Mouse (Mus musculus) heart, embryonic 16.5 days (tissue): ENCODE data around the gene Adamtsl1. TPM values are rescaled to one million over a fixed set of nuclear protein-coding genes. Genes with fewer than 3 reads are reported as not detected.

Experiments
- ATAC-seq: fragments of 200-750 bp; cut with Nextera tagmentation; replicated peaks from 2 replicates; pipeline ENCODE4 v1.8.0; 2017; ENCODE audit warnings: moderate number of reproducible peaks; ENCODE audit not compliant: insufficient read depth, low FRiP score; ENCODE audit errors: extremely low read depth
- H3K27ac ChIP-seq: fragments of 300-500 bp; sonication (generic); 2 replicates; pipeline ENCODE4 v1.5.1; 2014; ENCODE audit warnings: mild to moderate bottlenecking, low read length, control low read depth, moderate library complexity
- H3K27me3 ChIP-seq: fragments of 300-500 bp; sonication (generic); 2 replicates; pipeline ENCODE4 v1.6.1; 2014; ENCODE audit warnings: low read length, mixed read lengths; ENCODE audit not compliant: control insufficient read depth, insufficient read depth
- H3K36me3 ChIP-seq: fragments of 300-500 bp; sonication (generic); 2 replicates; pipeline ENCODE4 v1.6.1; 2014; ENCODE audit not compliant: control insufficient read depth, insufficient read depth
- H3K4me1 ChIP-seq: fragments of 300-500 bp; sonication (generic); 2 replicates; pipeline ENCODE4 v1.6.1; 2014; ENCODE audit warnings: low read length, mixed read lengths; ENCODE audit not compliant: control insufficient read depth, insufficient read depth
- H3K4me2 ChIP-seq: fragments of 300-500 bp; sonication (generic); 2 replicates; pipeline ENCODE4 v1.6.1; 2014; ENCODE audit warnings: low read depth, mild to moderate bottlenecking, control low read depth, low read length
- H3K4me3 ChIP-seq: fragments of 300-500 bp; sonication (generic); 2 replicates; pipeline ENCODE4 v1.5.1; 2014; ENCODE audit warnings: mild to moderate bottlenecking, control low read depth, low read length
- H3K9ac ChIP-seq: fragments of 300-500 bp; sonication (generic); 2 replicates; pipeline ENCODE4 v1.6.1; 2014; ENCODE audit warnings: low read length, control low read depth
- H3K9me3 ChIP-seq: fragments of 300-500 bp; sonication (generic); replicated peaks from 2 replicates; pipeline ENCODE4 v1.6.1; 2016; ENCODE audit warnings: low read length; ENCODE audit not compliant: control insufficient read depth
- WGBS: fragments of 180-500 bp; shearing (Covaris S2); extraction: QIAGEN DNeasy Blood & Tissue Kit; methylation state at CpG from one replicate; pipeline ENCODE4 v1.1.7; 2014; 5-methylcytosine and 5-hydroxymethylcytosine counted together
- polyA plus RNA-seq: library from polyadenylated mRNA; unstranded; fragments of >200 nt; fragmentation: Nextera tagmentation; extraction: Ambion mirVana; gene quantifications from 2 replicates; pipeline ENCODE4 v1.2.1, GENCODE M21; 2015

Adamtsl1 gene
- polyA plus RNA-seq, 1 experiment from 2014 or later: 7.9 TPM

DNA sequence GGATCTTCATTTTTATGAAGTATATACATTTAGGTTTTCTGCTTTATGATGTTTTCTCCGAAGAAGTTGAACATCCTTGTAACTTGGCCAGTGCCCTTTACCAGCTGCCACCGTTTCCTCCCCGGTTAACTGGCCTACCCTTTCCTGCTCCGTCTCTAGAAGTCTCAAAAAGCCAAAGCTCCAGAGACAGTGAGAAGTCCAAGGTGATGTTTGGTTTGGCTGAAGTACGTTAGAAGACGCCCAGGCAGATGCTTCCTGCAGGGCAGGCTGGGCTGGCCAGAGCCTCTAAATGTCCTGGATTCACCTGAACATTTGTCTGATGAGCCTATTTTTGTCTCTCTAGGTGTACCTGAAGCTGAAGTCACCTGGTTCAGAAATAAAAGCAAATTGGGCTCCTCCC, 871.1 kb downstream of the Adamtsl1 start:
- Histone ChIP-seq H3K4me2 (no peak overlapping the region), H3K4me3 (no peak overlapping the region), H3K9me3 (no peaks in the 10 kb centered on the region; the same call in 1 of the 2 replicates), H3K27me3 (no peaks in the 10 kb centered on the region), H3K9ac (no peak overlapping the region), H3K27ac (no peak overlapping the region), H3K36me3 (no peaks in the 10 kb centered on the region), H3K4me1 (peaks cover 6% of the 10 kb centered on the region)
- ATAC-seq: no peak
- 88% methylated on average over 6 of the region's 6 CpGs for WGBS

DNA sequence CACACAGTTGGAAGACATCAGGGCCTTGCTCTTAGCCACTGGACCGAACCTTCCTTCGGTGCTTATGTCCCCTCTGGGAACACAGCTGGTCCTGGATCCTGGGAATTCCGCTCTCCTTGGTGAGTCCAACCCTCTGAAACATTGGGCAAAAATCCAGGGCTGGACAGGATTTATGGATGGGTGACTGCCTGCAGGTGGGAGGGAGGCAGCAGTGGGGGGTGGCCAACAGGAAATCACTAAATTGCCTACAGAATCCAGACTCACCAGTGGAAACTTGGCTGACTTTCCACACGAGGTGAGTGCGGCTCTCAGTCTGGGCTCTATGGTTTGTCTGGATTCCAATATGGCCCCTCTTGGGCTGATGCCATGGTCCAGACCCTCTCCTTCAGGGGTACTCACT, 874.5 kb downstream of the Adamtsl1 start:
- Histone ChIP-seq H3K9me3 (no peaks in the 10 kb centered on the region; the same call in 1 of the 2 replicates), H3K9ac (no peak overlapping the region), H3K4me2 (no peak overlapping the region), H3K27me3 (no peaks in the 10 kb centered on the region), H3K27ac (no peak overlapping the region), H3K4me1 (peaks cover 11% of the 10 kb centered on the region), H3K4me3 (no peak overlapping the region), H3K36me3 (no peaks in the 10 kb centered on the region)
- 69% methylated on average over 5 of the region's 5 CpGs for WGBS
- no peak for ATAC-seq

DNA sequence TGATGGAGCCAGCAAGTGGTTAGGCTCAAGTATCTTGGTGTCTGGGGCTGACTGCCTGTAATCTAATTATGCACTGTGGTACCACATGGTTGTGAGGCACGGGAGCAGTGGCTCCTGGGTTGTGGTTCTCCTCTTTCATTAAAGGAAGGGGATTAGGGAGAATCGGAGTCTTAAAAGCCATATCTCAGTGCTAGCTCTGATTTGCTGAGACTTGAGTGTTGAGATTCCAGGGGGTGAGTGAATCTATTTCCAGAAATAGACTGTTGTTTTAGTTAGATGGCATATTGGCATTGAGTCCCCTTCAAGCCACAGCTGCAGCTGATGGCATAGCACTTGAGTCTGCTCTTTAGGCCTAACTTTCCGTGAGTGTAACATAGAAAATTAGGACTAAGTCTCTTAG, 877.2 kb downstream of the Adamtsl1 start:
- no peaks in the 10 kb centered on the region; the same call in 1 of the 2 replicates for H3K36me3 ChIP-seq
- H3K4me3 ChIP-seq: no peak overlapping the region
- WGBS: 23% methylated on average over 3 of the region's 3 CpGs
- H3K4me1 ChIP-seq: peaks cover 22% of the 10 kb centered on the region
- H3K4me2 ChIP-seq: no peak overlapping the region
- H3K9me3 ChIP-seq: no peaks in the 10 kb centered on the region
- no peak overlapping the region for H3K9ac ChIP-seq
- peak overlapping the region; percentile 89 for H3K27ac ChIP-seq
- ATAC-seq: peak; percentile 84
- no peaks in the 10 kb centered on the region for H3K27me3 ChIP-seq

GRCm38 (mm10) chr4:86395636-86396035, 881.7 kb downstream of the Adamtsl1 start:
- no peaks in the 10 kb centered on the region; the same call in 1 of the 2 replicates for H3K36me3 ChIP-seq
- WGBS: 56% methylated on average over 6 of the region's 6 CpGs
- no peak overlapping the region for H3K4me3 ChIP-seq
- no peak overlapping the region for H3K9ac ChIP-seq
- no peaks in the 10 kb centered on the region for H3K27me3 ChIP-seq
- ATAC-seq: peak; percentile 56; the same call in 1 of the 2 replicates
- peaks cover 31% of the 10 kb centered on the region for H3K4me1 ChIP-seq
- no peak overlapping the region for H3K4me2 ChIP-seq
- no peaks in the 10 kb centered on the region for H3K9me3 ChIP-seq
- peak overlapping the region; percentile 76 for H3K27ac ChIP-seq

- WGBS: 68% methylated on average over 7 of the region's 7 CpGs
Measured at GRCm38 (mm10) chr4:86396672-86397288, 882.8 kb downstream of the Adamtsl1 start.

GRCm38 (mm10) chr4:86397470-86397869, 883.5 kb downstream of the Adamtsl1 start:
- Histone ChIP-seq H3K27me3 (no peaks in the 10 kb centered on the region), H3K27ac (peak overlapping the region; percentile 45), H3K36me3 (no peaks in the 10 kb centered on the region; the same call in 1 of the 2 replicates), H3K9me3 (no peaks in the 10 kb centered on the region), H3K4me2 (no peak overlapping the region), H3K4me1 (peaks cover 28% of the 10 kb centered on the region), H3K4me3 (no peak overlapping the region), H3K9ac (no peak overlapping the region)
- no peak; the same call in 1 of the 2 replicates for ATAC-seq
- WGBS: 39% methylated on average over 2 of the region's 2 CpGs

More at GRCm38 (mm10) chr4:86396672-86397288, 882.8 kb downstream of the Adamtsl1 start:
- Histone ChIP-seq H3K27ac (no peak overlapping the region; the same call in 1 of the 2 replicates), H3K36me3 (no peaks in the 10 kb centered on the region; the same call in 1 of the 2 replicates), H3K9me3 (no peaks in the 10 kb centered on the region), H3K4me2 (no peak overlapping the region), H3K9ac (no peak overlapping the region), H3K27me3 (no peaks in the 10 kb centered on the region), H3K4me1 (peaks cover 28% of the 10 kb centered on the region), H3K4me3 (no peak overlapping the region)
- ATAC-seq: no peak

DNA sequence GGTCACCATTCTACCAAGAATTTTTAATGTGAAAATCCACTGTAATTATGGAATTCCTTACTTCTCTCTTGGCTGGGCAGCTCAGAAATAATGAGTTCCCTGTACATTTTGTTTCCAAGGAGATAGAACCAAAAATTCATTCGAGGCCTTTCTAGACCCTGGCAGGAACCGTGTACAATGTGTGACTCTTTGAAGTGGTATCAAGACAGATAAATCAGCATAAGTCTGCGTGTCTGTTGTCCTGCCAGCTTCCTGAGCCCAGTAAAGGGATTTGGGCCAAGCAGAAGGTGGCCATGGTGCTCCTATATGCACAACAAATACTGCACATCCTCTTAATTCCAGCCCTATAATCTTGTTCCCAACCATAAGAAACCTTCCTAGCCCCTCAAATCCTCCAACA, 887.1 kb downstream of the Adamtsl1 start:
- no peak overlapping the region for H3K27ac ChIP-seq
- WGBS: 27% methylated on average over 3 of the region's 3 CpGs
- no peak overlapping the region for H3K4me3 ChIP-seq
- H3K4me2 ChIP-seq: no peak overlapping the region
- H3K27me3 ChIP-seq: no peaks in the 10 kb centered on the region
- H3K36me3 ChIP-seq: no peaks in the 10 kb centered on the region
- H3K4me1 ChIP-seq: peaks cover 31% of the 10 kb centered on the region
- H3K9ac ChIP-seq: no peak overlapping the region
- H3K9me3 ChIP-seq: no peaks in the 10 kb centered on the region
- no peak for ATAC-seq

DNA sequence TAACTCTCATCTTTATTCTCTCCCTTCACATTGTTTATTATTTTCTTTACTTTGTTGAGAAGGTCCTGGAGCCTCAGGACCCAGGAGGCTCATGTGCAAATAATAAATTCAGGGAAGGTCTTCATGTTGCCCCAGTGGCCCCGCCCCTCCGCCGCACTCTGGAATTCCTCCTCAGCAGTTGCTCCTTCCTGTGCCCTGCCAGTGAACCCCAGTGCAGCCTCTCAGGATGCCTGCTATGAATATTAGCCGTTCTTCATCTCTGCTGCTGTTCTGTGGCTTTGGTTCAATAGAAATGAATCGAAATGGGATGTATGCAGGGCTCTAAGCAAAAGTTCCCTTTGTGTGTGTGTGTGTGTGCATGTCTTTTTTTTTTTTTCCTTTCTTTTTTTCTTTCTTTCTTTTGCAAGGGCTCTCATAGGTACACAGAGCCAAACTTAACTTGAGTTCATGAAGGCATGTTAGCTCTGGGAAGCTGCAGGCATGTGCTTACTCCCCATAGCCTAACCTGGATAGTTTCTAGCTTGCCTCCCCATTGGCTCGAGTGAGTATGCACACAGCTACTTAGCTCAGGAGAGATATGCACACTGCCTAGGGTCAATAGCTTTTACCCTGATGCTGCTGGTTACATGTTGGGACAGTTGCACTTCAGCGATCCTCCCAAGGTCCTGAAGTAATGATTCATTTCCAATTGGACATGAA, 892.7 kb downstream of the Adamtsl1 start:
- no peaks in the 10 kb centered on the region for H3K9me3 ChIP-seq
- H3K36me3 ChIP-seq: no peaks in the 10 kb centered on the region
- no peak overlapping the region for H3K4me3 ChIP-seq
- H3K27ac ChIP-seq: no peak overlapping the region
- no peaks in the 10 kb centered on the region for H3K27me3 ChIP-seq
- peaks cover 26% of the 10 kb centered on the region for H3K4me1 ChIP-seq
- ATAC-seq: no peak
- no peak overlapping the region for H3K4me2 ChIP-seq
- H3K9ac ChIP-seq: no peak overlapping the region
- WGBS: 52% methylated on average over 7 of the region's 7 CpGs

GRCm38 (mm10) chr4:86407200-86407527, 893.2 kb downstream of the Adamtsl1 start:
- Histone ChIP-seq H3K9ac (no peak overlapping the region), H3K4me3 (no peak overlapping the region), H3K27ac (no peak overlapping the region), H3K27me3 (no peaks in the 10 kb centered on the region), H3K4me1 (peaks cover 26% of the 10 kb centered on the region), H3K36me3 (no peaks in the 10 kb centered on the region), H3K9me3 (no peaks in the 10 kb centered on the region), H3K4me2 (no peak overlapping the region)
- 75% methylated on average over 3 of the region's 3 CpGs for whole genome bisulfite sequencing
- no peak for ATAC-seq
